Comparison of ENCODE assay signal across 19 mouse cellular contexts in the genomic region with DNA sequence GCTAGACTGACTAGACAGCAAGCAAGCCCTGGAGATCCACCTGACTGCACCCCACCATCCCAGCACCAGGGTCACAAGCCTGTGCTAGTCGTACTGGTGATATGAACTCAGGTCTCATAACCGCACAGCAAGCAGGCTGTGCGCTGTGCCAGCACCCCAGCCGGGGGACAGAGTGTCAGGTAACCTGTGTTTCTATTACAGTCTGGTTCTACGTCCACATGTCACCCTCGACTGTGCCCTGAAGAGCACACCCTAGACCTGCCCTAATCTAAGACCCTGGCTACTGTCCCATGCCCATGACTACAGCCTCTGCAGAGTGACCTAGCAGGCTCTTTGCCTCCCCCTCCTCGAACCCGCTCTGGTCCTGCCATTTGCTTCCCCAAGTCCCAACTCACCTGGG. TPM values are rescaled to one million over a fixed set of nuclear protein-coding genes. Genes with fewer than 3 reads are reported as not detected.
DNase-seq lines count a peak whose midpoint lies in the region; ATAC-seq lines count a peak whose summit lies in the region.
"Had no signal": no experiment of that assay in that cellular context is flagged by ENCODE, and none has a peak within 500 bp of the region (broad histone marks: within the 10 kb centered on the region; RNA-seq: fewer than 3 reads in every experiment).

No protein-coding gene starts in this region.

- no peak overlapping the region for H3K9ac ChIP-seq in liver, embryonic 15.5 days
- H3K9ac ChIP-seq in intestine, embryonic 15.5 days, result no peak overlapping the region
- H3K9ac ChIP-seq: forebrain, postnatal 0 days; hindbrain, embryonic 12.5 days; hindbrain, embryonic 15.5 days had no signal

- intact Hi-C loops in gastrocnemius, postnatal 14 days (cut with DNase I; ENCODE audit: low total_unique reads), result no loop called here

- H3K4me2 ChIP-seq in liver, embryonic 15.5 days, result no peak overlapping the region; the same call in 1 of the 2 replicates
- H3K4me2 ChIP-seq in intestine, embryonic 15.5 days (replicated peaks), result no peak overlapping the region
- H3K4me2 ChIP-seq: hindbrain, embryonic 12.5 days; hindbrain, embryonic 15.5 days had no signal

- H3K9me3 ChIP-seq in liver, embryonic 15.5 days (replicated peaks), result no peaks in the 10 kb centered on the region
- no peaks in the 10 kb centered on the region for H3K9me3 ChIP-seq in intestine, embryonic 15.5 days
- H3K9me3 ChIP-seq: heart, embryonic 10.5 days; hindbrain, embryonic 12.5 days; hindbrain, embryonic 15.5 days had no signal

- 0 out of 2 replicates have a peak, but pooled peaks cover 7% of the 10 kb centered on the region for H3K4me1 ChIP-seq in liver, embryonic 15.5 days (replicated peaks)
- peaks cover 4% of the 10 kb centered on the region for H3K4me1 ChIP-seq in brown adipose tissue, adult 24 weeks (ENCODE audit: control insufficient read depth, insufficient read depth, insufficient read length, low read length)
- H3K4me1 ChIP-seq in intestine, embryonic 15.5 days (replicated peaks), result peaks cover 3% of the 10 kb centered on the region; the same call in 1 of the 2 replicates
- H3K4me1 ChIP-seq: hindbrain, embryonic 12.5 days had no signal

- 0 out of 2 replicates have a peak overlapping the region, but pooled peaks have one; percentile 2 for H3K4me3 ChIP-seq in liver, embryonic 15.5 days (replicated peaks)
- 0 out of 2 replicates have a peak overlapping the region, but pooled peaks have one; percentile 27 for H3K4me3 ChIP-seq in brown adipose tissue, adult 24 weeks (ENCODE audit: insufficient read depth, low read depth, low read length)
- no peak overlapping the region for H3K4me3 ChIP-seq in intestine, embryonic 15.5 days (replicated peaks)
- H3K4me3 ChIP-seq: heart, embryonic 10.5 days; hindbrain, embryonic 12.5 days; hindbrain, embryonic 15.5 days had no signal

- ATAC-seq in liver, embryonic 15.5 days (ENCODE audit: insufficient read depth), result no peak
- ATAC-seq in intestine, embryonic 15.5 days, result no peak
- ATAC-seq: CD4-positive, CD25-positive, alpha-beta regulatory T cell, adult 4 months; forebrain, embryonic 14.5 days; forebrain, postnatal 0 days had no signal

- H3K36me3 ChIP-seq in liver, embryonic 15.5 days (replicated peaks), result peaks cover 67% of the 10 kb centered on the region
- peaks cover 36% of the 10 kb centered on the region for H3K36me3 ChIP-seq in intestine, embryonic 15.5 days

- no peaks in the 10 kb centered on the region for H3K27me3 ChIP-seq in liver, embryonic 15.5 days
- no peaks in the 10 kb centered on the region for H3K27me3 ChIP-seq in intestine, embryonic 15.5 days (replicated peaks)
- H3K27me3 ChIP-seq: hindbrain, embryonic 12.5 days; hindbrain, embryonic 15.5 days had no signal

- WGBS in liver, embryonic 15.5 days (ENCODE audit: insufficient replicate concordance), result 85% methylated on average over 8 of the region's 8 CpGs
- WGBS in intestine, embryonic 15.5 days, result 93% methylated on average over 8 of the region's 8 CpGs

- peak; percentile 48 to 62 for DNase-seq in gastrocnemius, adult 8-10 months (ENCODE audit: low spot score in 2 of 2)
- DNase-seq in gastrocnemius, postnatal 14 days, result no peak
- no peak for DNase-seq in liver
- DNase-seq in skeletal muscle tissue, adult 2 months (ENCODE audit: low read depth, low spot score), result peak; percentile 92
- DNase-seq: adrenal gland, adult 2 months; cerebellum, adult 18-20 months; cerebellum, adult 9-10 months; cerebellum, postnatal 14 days; forebrain, postnatal 0 days; heart, adult 18-20 months; kidney, adult 11 months had no signal

- H3K27ac ChIP-seq in liver, embryonic 15.5 days (replicated peaks), result no peak overlapping the region; the same call in 1 of the 2 replicates
- peak overlapping the region; percentile 1 for H3K27ac ChIP-seq in brown adipose tissue, adult 24 weeks (replicated peaks; ENCODE audit: low read depth, low read length)
- H3K27ac ChIP-seq in intestine, embryonic 15.5 days, result no peak overlapping the region
- H3K27ac ChIP-seq: hindbrain, embryonic 12.5 days; hindbrain, embryonic 15.5 days had no signal

RNA-seq across cellular contexts. Expression of a gene that starts 9.1 kb away (rescaled TPM):
- 10 to 100 TPM; 76.6 to 84.7 (median 80.3) TPM for total RNA-seq in gastrocnemius, adult 8-10 months (2022)
- 10 to 100 TPM; 62.3 to 81.4 TPM for total RNA-seq in gastrocnemius, postnatal 14 days (2021)
- polyA plus RNA-seq in liver, embryonic 15.5 days (2015; fragmentation: Nextera tagmentation; extraction: Ambion mirVana), result 2.1 and 2.6 TPM in 2 replicates
- 49.2 and 105 TPM in 2 replicates for polyA plus RNA-seq in brown adipose tissue, adult 24 weeks (2012; ENCODE audit: insufficient read depth, insufficient read length, missing spikeins)
- polyA plus RNA-seq in intestine, embryonic 15.5 days (2015; fragmentation: Nextera tagmentation; extraction: Ambion mirVana), result 3.4 and 4.5 TPM in 2 replicates

RNA-seq across cellular contexts. Expression of a gene that starts 42.5 kb away (rescaled TPM):
- 10 to 100 TPM; 21.8 to 29.7 (median 24.0) TPM for total RNA-seq in gastrocnemius, adult 8-10 months (2022)
- 10 to 100 TPM; 17.7 to 18.0 TPM for total RNA-seq in gastrocnemius, postnatal 14 days (2021)
- 29.9 and 33.5 TPM in 2 replicates for polyA plus RNA-seq in liver, embryonic 15.5 days (2015; fragmentation: Nextera tagmentation; extraction: Ambion mirVana)
- polyA plus RNA-seq in brown adipose tissue, adult 24 weeks (2012; ENCODE audit: insufficient read depth, insufficient read length, missing spikeins), result 15.3 and 15.4 TPM in 2 replicates
- 27.4 and 29.9 TPM in 2 replicates for polyA plus RNA-seq in intestine, embryonic 15.5 days (2015; fragmentation: Nextera tagmentation; extraction: Ambion mirVana)

RNA-seq across cellular contexts. Expression of a gene that starts 44.5 kb away (rescaled TPM):
- 1 to 10 TPM; 4.8 to 6.5 (median 5.2) TPM for total RNA-seq in gastrocnemius, adult 8-10 months (2022)
- 1 to 10 TPM; 7.4 to 7.6 TPM for total RNA-seq in gastrocnemius, postnatal 14 days (2021)
- polyA plus RNA-seq in liver, embryonic 15.5 days (2015; fragmentation: Nextera tagmentation; extraction: Ambion mirVana), result 7.7 and 9.0 TPM in 2 replicates
- 10.6 and 13.5 TPM in 2 replicates for polyA plus RNA-seq in brown adipose tissue, adult 24 weeks (2012; ENCODE audit: insufficient read depth, insufficient read length, missing spikeins)
- 42.6 and 44.5 TPM in 2 replicates for polyA plus RNA-seq in intestine, embryonic 15.5 days (2015; fragmentation: Nextera tagmentation; extraction: Ambion mirVana)

RNA-seq across cellular contexts. Expression of a gene that starts 45.5 kb away (rescaled TPM):
- 10 to 100 TPM; 10.2 to 18.0 (median 13.5) TPM for total RNA-seq in gastrocnemius, adult 8-10 months (2022)
- total RNA-seq in gastrocnemius, postnatal 14 days (2021), result 10 to 100 TPM in 1 of 2 experiments, 1 to 10 TPM in 1; 9.8 to 11.1 TPM
- polyA plus RNA-seq in liver, embryonic 15.5 days (2015; fragmentation: Nextera tagmentation; extraction: Ambion mirVana), result 20.1 and 22.3 TPM in 2 replicates
- 25.5 and 29.5 TPM in 2 replicates for polyA plus RNA-seq in brown adipose tissue, adult 24 weeks (2012; ENCODE audit: insufficient read depth, insufficient read length, missing spikeins)
- polyA plus RNA-seq in intestine, embryonic 15.5 days (2015; fragmentation: Nextera tagmentation; extraction: Ambion mirVana), result 18.7 and 19.4 TPM in 2 replicates

Comparison
In these comparisons a context has a peak if more than half of its experiments do, and no peak if none do; other contexts are left out.
1. DNase-seq: peak in gastrocnemius, adult 8-10 months (2 of 2) and skeletal muscle tissue, adult 2 months (single experiment); none in gastrocnemius, postnatal 14 days (single experiment) and liver (single experiment).